Mouse (Mus musculus): ENCODE results near the gene Actrt2.

Gene Actrt2

DNA sequence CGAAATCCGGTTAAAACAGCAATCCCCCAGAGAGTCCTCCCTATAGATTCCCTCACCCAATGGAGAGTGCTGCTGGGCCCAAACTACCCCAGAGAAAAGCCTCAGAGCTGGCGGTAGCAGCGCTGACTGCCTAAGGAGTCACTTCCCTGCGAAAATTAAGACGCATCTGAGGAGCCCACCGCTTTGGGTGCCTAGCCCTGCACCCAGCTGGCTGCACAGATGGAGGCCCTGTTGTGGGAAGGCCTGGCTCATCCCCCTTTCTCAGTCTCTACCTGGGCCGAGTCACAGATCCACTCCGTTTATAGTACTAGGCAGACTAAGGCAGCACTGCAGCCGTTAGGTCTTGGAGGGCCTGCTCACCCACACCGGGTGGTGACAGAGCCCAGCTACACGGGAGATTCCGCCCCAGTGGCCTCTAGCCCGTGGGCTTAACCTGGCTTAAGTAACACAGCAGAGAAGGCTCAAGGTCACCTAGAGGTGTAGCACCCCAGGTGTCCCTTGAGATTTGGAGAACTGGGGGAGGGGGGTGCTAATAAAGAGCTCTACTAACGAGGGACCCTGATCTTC, 29.3 kb downstream of the Actrt2 start:
- DNase-seq (ENCODE audit: low spot score), result no peak

DNA sequence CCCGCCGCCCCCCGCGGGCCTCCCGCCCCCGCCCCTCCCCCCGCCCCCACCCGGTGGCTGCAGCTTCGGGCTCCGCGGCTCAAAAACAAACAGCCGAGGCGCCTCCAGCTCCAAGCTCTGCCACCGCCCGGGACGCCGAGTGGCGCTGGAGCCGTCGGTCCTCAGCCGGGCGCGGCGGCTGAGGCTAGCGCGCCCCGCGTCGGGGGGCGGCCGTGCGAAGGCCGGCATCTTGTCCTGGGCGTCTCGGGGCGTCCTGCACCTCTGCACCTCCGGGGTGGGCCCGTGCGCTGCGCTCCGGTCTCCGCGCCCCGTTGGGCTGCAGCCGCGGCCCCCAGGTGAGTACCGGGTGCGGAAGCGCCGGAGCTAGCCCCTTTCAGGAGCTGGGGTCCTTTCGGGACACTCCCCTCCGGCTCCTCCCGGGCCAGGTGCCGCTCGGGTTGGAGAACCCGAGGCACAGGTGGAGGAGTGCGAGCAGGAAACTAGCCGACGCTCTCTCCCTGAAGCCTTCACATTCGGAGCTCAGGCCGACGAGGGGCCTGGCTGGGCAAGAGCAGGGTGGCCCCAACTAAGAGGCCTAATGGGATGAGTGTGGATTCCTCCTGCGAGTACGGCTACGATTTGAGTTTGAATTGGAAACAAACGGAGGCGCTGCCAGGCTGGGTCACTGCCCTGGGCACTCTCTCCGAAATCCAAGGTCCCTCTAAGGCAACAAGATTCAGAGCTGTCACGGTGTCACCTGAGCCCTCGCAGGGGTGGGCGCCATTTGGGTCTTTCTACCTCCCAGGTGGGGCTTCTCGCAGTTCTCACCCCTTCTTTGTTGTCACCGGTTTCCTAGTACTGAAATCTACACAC, 30.0 kb downstream of the Actrt2 start:
- no peak for DNase-seq (ENCODE audit: low spot score)

DNA sequence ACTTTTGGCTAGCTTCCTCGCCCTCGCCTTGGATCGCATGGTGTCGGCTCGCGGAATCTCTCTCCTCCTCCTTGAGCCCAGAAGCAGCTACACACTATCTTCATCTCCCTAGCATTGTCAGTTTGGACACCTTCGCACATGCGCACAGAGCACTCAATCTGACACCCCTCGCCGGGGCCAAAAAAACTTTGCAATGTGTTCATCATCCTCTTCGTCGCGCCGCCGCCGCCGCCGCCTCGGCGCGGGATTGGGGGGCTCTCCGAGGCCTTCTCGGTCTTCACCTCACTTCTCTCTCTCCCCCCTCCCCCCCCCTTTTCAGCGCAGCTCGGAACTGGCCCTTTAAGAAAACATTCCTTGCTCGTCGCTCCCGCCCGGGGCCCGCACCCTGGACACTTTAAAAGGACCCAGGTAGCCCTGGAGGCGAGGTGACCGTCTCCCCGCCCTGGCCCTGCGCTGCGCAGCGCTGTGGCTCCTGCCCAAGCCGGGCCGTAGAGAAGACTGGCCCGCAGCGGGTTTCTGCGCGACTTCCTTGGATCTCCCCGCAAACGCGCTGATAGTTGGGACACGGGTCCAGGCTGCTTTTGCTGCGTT, 30.9 kb downstream of the Actrt2 start, which contains the start of gene Prdm16:
TSS of gene Prdm16 (minus strand) at position 153 of the 591 bp plus-strand sequence.
- DNase-seq (ENCODE audit: low spot score), result no peak

GRCm38 (mm10) chr4:154636053-154636433, 31.6 kb downstream of the Actrt2 start:
- DNase-seq (ENCODE audit: low spot score), result no peak

DNA sequence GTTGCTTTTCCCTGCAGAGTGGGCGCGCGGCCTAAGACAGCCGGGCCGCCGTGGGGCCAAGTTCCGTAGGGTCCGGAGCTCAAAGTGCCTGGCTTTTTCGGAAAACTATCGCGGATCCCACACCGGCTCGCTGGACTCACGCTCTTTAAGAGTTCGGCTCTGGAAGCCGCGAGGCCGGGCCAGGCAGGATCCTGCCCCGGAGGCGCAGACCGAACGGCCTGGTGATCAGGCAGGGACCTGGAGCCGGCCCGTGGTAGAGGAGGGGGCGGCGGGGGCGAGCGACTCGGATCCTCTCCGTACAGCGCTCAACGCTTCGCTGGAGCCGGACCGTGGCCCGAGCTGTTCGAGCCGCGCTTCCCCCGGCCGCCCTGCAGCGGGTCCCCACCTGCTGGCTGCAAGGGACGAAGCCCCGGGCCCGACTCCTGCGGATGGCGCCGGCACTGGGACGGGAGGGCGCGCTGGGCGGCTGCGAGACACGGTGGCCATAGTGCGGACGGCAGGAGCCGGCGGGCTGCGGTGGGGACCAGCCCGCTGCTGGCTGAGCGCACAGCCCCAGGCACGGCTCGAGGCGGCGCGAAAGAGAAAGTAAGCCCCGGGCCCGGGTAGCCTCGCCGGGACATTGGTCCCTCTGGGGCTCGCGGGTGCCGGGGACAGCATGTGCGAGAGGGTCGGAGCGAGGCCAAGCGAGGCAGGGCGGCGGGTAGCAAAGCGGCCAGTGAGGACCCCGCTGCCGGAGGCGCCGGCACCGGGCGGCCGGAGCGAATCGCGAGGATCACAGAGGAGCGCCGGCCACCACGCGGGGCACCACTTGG, 32.2 kb downstream of the Actrt2 start:
- no peak for DNase-seq (ENCODE audit: low spot score)

GRCm38 (mm10) chr4:154634470-154635240, 33.0 kb downstream of the Actrt2 start:
- no peak for DNase-seq (ENCODE audit: low spot score)

DNA sequence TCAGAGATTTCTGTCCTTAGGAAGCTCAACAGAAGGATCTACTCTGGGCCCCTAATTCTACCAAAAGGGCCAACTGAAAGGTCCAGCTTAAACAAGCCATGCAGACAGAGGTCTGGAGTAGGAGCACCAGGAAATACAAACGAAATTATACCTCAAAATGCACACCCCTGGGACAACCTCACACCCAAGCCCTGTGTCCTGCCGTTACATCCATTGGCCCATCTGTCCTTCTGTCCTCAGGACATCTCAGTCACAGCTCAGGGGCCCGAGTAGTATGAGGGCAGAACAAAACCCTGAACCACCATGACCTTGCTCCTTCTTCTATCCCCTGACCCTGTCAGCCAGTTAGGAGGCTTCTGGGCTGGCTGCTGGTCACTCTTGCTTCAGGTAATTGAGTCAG, 33.7 kb downstream of the Actrt2 start:
- DNase-seq (ENCODE audit: low spot score), result no peak

- DNase-seq (ENCODE audit: low spot score), result no peak
These were observed 34.6 kb downstream of the Actrt2 start for GRCm38 (mm10) chr4:154632800-154633764.

- no peak for DNase-seq (ENCODE audit: low spot score)
These were observed 36.9 kb downstream of the Actrt2 start for GRCm38 (mm10) chr4:154630763-154631162.

DNA sequence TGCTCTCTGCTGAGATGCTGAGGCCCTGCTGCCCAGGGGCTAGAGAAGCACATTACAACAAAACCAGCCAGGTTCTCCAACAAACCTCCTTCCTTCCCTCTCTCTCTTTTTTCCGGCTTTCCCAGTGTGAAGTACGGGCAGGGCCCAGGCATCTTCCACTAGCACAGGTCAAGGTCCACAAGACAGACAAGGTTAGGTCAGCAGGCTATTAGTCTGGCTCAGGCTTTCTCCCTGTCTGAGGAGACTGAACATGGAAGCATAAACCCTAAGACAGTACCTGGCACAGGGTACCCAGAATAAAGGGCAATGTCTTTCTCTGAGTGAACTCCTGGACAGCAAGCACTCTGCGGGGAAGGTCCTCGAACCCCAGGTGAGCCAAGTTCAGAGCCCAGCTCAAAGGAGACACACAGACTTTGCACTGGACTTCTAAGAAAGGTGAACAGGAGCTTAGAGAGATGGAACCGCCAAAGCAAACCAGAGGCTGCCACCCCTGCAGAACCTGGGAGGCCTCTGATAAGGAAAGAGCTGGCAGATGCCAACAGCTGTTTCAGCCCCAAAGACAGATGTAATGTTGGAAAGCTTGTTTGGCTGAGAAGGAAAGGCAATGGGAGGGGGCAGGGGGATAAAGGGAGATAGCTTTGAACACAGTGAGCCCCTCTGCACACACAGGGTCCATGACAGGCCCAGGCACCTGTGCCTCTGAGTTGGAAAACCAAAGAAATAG, 40.1 kb downstream of the Actrt2 start:
- no peak for DNase-seq (ENCODE audit: low spot score)

DNA sequence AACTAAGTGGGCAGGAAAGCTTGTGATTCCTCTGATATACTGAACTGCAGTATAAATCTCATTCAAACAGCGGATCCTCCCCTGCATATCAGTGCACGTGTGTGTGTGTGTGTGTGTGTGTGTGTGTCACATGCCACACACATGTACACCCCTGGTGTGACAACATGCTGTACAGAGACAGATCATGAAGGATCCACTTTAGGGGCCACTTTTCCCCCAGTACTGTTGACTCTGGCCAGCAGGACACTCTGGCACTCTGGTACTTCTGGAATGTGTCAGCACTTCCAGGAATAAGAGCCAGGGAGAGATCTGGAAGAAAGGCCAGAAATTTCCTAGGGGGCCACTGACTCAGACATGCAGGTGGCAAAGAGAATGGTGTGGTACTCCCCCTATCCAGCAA, 41.4 kb downstream of the Actrt2 start:
- DNase-seq (ENCODE audit: low spot score), result no peak

DNA sequence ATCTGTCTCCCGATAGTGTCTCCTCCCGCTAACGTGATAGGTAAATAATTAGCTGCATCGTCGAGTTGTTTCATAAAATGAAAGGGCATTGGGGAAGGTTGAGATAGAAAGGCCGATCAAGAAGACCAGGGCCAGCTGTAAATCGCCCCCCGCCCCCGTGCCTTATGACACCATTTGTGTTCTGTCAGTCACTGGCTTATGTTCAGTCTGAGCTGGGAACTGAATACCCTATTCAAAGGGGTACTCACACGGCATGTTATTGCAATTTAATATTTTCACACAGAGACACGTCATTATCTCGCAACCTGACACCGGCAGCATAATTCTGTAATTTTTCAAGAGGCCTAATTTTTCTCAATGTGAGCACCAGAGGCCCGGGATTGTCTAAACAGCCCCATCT, 42.0 kb downstream of the Actrt2 start:
- no peak for DNase-seq (ENCODE audit: low spot score)

DNA sequence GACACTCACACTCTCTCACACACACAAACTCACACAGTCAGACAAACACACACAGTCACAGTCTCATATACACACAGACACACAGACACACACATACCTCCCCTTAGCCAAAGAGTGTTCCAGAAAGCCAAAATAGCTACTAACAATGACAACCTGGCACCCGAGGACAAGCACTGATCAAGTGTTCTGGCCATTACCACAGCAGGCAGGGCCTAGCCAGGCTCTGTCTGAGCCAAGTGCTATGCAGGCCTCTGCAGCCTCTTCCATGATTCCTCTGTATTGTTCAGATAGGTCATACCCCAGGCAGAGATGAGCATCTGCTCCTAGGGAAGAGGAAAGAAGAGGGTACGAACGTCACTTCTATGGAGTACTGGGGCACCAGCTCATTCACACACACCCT, 44.4 kb downstream of the Actrt2 start:
- DNase-seq (ENCODE audit: low spot score), result no peak

GRCm38 (mm10) chr4:154622521-154622920, 45.1 kb downstream of the Actrt2 start:
- no peak for DNase-seq (ENCODE audit: low spot score)
